Mouse (Mus musculus): Measurements from ENCODE around the gene Slc16a6. TPM values are rescaled to one million over a fixed set of nuclear protein-coding genes. Genes with fewer than 3 reads are reported as not detected.
A peak's percentile ranks its signal among the peaks of the same experiment; 100 is the strongest.

Slc16a6 gene
- polyA plus RNA-seq, 1 experiment from 2014 or later: 3.7 TPM

- H3K9ac ChIP-seq: peak overlapping the region; percentile 70
- H3K4me3 ChIP-seq: peak overlapping the region; percentile 57
- WGBS: 60% methylated on average over 4 of the region's 4 CpGs
Measured at GRCm38 (mm10) chr11:109440641-109441040, 32.8 kb downstream of the Slc16a6 start.

GRCm38 (mm10) chr11:109439829-109440340, 33.5 kb downstream of the Slc16a6 start:
- Histone ChIP-seq H3K9ac (peak overlapping the region; percentile 70), H3K4me2 (replicated peaks) (peak overlapping the region; percentile 87), H3K4me1 (peaks cover 18% of the 10 kb centered on the region), H3K9me3 (no peaks in the 10 kb centered on the region), H3K27me3 (peaks cover 4% of the 10 kb centered on the region; the same call in 1 of the 2 replicates), H3K4me3 (peak overlapping the region; percentile 57), H3K27ac (no peak overlapping the region), H3K36me3 (peaks cover 35% of the 10 kb centered on the region)
- ATAC-seq (ENCODE audit: low FRiP score, low read depth): peak; percentile 29; the same call in 1 of the 2 replicates
- 1% methylated on average over 32 of the region's 32 CpGs for WGBS

More at GRCm38 (mm10) chr11:109440641-109441040, 32.8 kb downstream of the Slc16a6 start:
- H3K27me3 ChIP-seq: peaks cover 4% of the 10 kb centered on the region; the same call in 1 of the 2 replicates
- H3K27ac ChIP-seq: no peak overlapping the region
- H3K9me3 ChIP-seq: no peaks in the 10 kb centered on the region
- peaks cover 18% of the 10 kb centered on the region for H3K4me1 ChIP-seq
- peak overlapping the region; percentile 87 for H3K4me2 ChIP-seq (replicated peaks)
- no peak for ATAC-seq (ENCODE audit: low FRiP score, low read depth)
- H3K36me3 ChIP-seq: peaks cover 27% of the 10 kb centered on the region

- Histone ChIP-seq H3K27me3 (peaks cover 4% of the 10 kb centered on the region; the same call in 1 of the 2 replicates), H3K4me2 (replicated peaks) (peak overlapping the region; percentile 87), H3K27ac (no peak overlapping the region), H3K9me3 (no peaks in the 10 kb centered on the region), H3K4me1 (peaks cover 18% of the 10 kb centered on the region), H3K36me3 (peaks cover 41% of the 10 kb centered on the region), H3K9ac (peak overlapping the region; percentile 70; the same call in 1 of the 2 replicates), H3K4me3 (peak overlapping the region; percentile 57)
- ATAC-seq (ENCODE audit: low FRiP score, low read depth): peak; percentile 25; the same call in 1 of the 2 replicates
- 19% methylated on average over 5 of the region's 5 CpGs for WGBS
Measured at GRCm38 (mm10) chr11:109439209-109439608, 34.2 kb downstream of the Slc16a6 start.

- H3K4me1 ChIP-seq: peaks cover 21% of the 10 kb centered on the region
- H3K9me3 ChIP-seq: no peaks in the 10 kb centered on the region
- no peak for ATAC-seq (ENCODE audit: low FRiP score, low read depth)
- H3K4me3 ChIP-seq: no peak overlapping the region
- peaks cover 57% of the 10 kb centered on the region for H3K36me3 ChIP-seq
- H3K27ac ChIP-seq: no peak overlapping the region
- peaks cover 4% of the 10 kb centered on the region; the same call in 1 of the 2 replicates for H3K27me3 ChIP-seq
- WGBS: 67% methylated on average over 8 of the region's 8 CpGs
- no peak overlapping the region for H3K9ac ChIP-seq
- no peak overlapping the region for H3K4me2 ChIP-seq (replicated peaks)
Measured at GRCm38 (mm10) chr11:109436889-109437288, 36.5 kb downstream of the Slc16a6 start.

- no peak overlapping the region for H3K4me2 ChIP-seq (replicated peaks)
- H3K4me3 ChIP-seq: no peak overlapping the region
- peaks cover 13% of the 10 kb centered on the region for H3K4me1 ChIP-seq
- WGBS: 94% methylated on average over 16 of the region's 16 CpGs
- no peak overlapping the region for H3K9ac ChIP-seq
- no peak for ATAC-seq (ENCODE audit: low FRiP score, low read depth)
- H3K9me3 ChIP-seq: no peaks in the 10 kb centered on the region
- peaks cover 80% of the 10 kb centered on the region for H3K36me3 ChIP-seq
- no peak overlapping the region for H3K27ac ChIP-seq
- no peaks in the 10 kb centered on the region for H3K27me3 ChIP-seq
Measured at GRCm38 (mm10) chr11:109434233-109434798, 39.1 kb downstream of the Slc16a6 start.

GRCm38 (mm10) chr11:109427353-109427752, 46.0 kb downstream of the Slc16a6 start:
- 95% methylated on average over 5 of the region's 5 CpGs for WGBS
- ATAC-seq (ENCODE audit: low FRiP score, low read depth): no peak
- H3K4me3 ChIP-seq: no peak overlapping the region

GRCm38 (mm10) chr11:109426272-109426586, 47.2 kb downstream of the Slc16a6 start:
- WGBS: 0% methylated on average over 11 of the region's 11 CpGs
- Histone ChIP-seq H3K27me3 (no peaks in the 10 kb centered on the region), H3K36me3 (peaks cover 30% of the 10 kb centered on the region), H3K4me2 (replicated peaks) (peak overlapping the region; percentile 73), H3K4me1 (peaks cover 13% of the 10 kb centered on the region), H3K27ac (peak overlapping the region; percentile 77), H3K9ac (peak overlapping the region; percentile 85), H3K9me3 (0 out of 2 replicates have a peak, but pooled peaks cover 5% of the 10 kb centered on the region), H3K4me3 (peak overlapping the region; percentile 67)
- no peak for ATAC-seq (ENCODE audit: low FRiP score, low read depth)

More at GRCm38 (mm10) chr11:109427353-109427752, 46.0 kb downstream of the Slc16a6 start:
- Histone ChIP-seq H3K27me3 (no peaks in the 10 kb centered on the region), H3K27ac (no peak overlapping the region), H3K4me1 (peaks cover 19% of the 10 kb centered on the region), H3K36me3 (peaks cover 35% of the 10 kb centered on the region), H3K4me2 (replicated peaks) (peak overlapping the region; percentile 73), H3K9me3 (0 out of 2 replicates have a peak, but pooled peaks cover 2% of the 10 kb centered on the region), H3K9ac (no peak overlapping the region)

GRCm38 (mm10) chr11:109425392-109426271, 47.8 kb downstream of the Slc16a6 start, which contains the start of gene Amz2:
Gene Amz2 (plus strand): TSS chr11:109425946.
- peaks cover 11% of the 10 kb centered on the region for H3K4me1 ChIP-seq
- H3K27me3 ChIP-seq: no peaks in the 10 kb centered on the region
- peak within 1 kb of the TSS; percentile 73 for H3K4me2 ChIP-seq (replicated peaks)
- peak within 1 kb of the TSS; percentile 77 for H3K27ac ChIP-seq
- ATAC-seq (ENCODE audit: low FRiP score, low read depth): peak; percentile 95
- peaks cover 24% of the 10 kb centered on the region for H3K36me3 ChIP-seq
- peak within 1 kb of the TSS; percentile 85 for H3K9ac ChIP-seq
- WGBS: 2% methylated on average over 65 of the region's 65 CpGs
- 0 out of 2 replicates have a peak, but pooled peaks cover 5% of the 10 kb centered on the region for H3K9me3 ChIP-seq
- H3K4me3 ChIP-seq: peak within 1 kb of the TSS; percentile 67

- no peak for ATAC-seq (ENCODE audit: low FRiP score, low read depth)
- 66% methylated on average over 1 of the region's 1 CpGs for WGBS
- H3K9me3 ChIP-seq: 0 out of 2 replicates have a peak, but pooled peaks cover 5% of the 10 kb centered on the region
Measured at GRCm38 (mm10) chr11:109423294-109423693, 50.1 kb downstream of the Slc16a6 start.

GRCm38 (mm10) chr11:109422263-109422662, 51.1 kb downstream of the Slc16a6 start:
- H3K9ac ChIP-seq: no peak overlapping the region
- H3K27ac ChIP-seq: no peak overlapping the region
- H3K4me3 ChIP-seq: no peak overlapping the region
- no peaks in the 10 kb centered on the region for H3K36me3 ChIP-seq
- H3K27me3 ChIP-seq: no peaks in the 10 kb centered on the region
- 98% methylated on average over 4 of the region's 4 CpGs for WGBS
- peaks cover 10% of the 10 kb centered on the region for H3K4me1 ChIP-seq
- H3K9me3 ChIP-seq: 0 out of 2 replicates have a peak, but pooled peaks cover 5% of the 10 kb centered on the region
- ATAC-seq (ENCODE audit: low FRiP score, low read depth): no peak
- H3K4me2 ChIP-seq (replicated peaks): no peak overlapping the region

More at GRCm38 (mm10) chr11:109423294-109423693, 50.1 kb downstream of the Slc16a6 start:
- Histone ChIP-seq H3K27ac (no peak overlapping the region), H3K4me1 (peaks cover 11% of the 10 kb centered on the region), H3K9ac (no peak overlapping the region), H3K4me3 (no peak overlapping the region), H3K27me3 (no peaks in the 10 kb centered on the region), H3K4me2 (replicated peaks) (no peak overlapping the region), H3K36me3 (peaks cover under 1% of the 10 kb centered on the region; the same call in 1 of the 2 replicates)

- Histone ChIP-seq H3K4me1 (peaks cover 4% of the 10 kb centered on the region), H3K4me2 (replicated peaks) (no peak overlapping the region), H3K27ac (no peak overlapping the region), H3K9me3 (0 out of 2 replicates have a peak, but pooled peaks cover 5% of the 10 kb centered on the region), H3K4me3 (no peak overlapping the region), H3K27me3 (no peaks in the 10 kb centered on the region), H3K36me3 (no peaks in the 10 kb centered on the region), H3K9ac (no peak overlapping the region)
- WGBS: 64% methylated on average over 5 of the region's 5 CpGs
- ATAC-seq (ENCODE audit: low FRiP score, low read depth): no peak
Measured at GRCm38 (mm10) chr11:109421205-109421604, 52.2 kb downstream of the Slc16a6 start.

Data from limb, embryonic 13.5 days (tissue).